Mouse (Mus musculus): ENCODE data around the gene March6. TPM values are rescaled to one million over a fixed set of nuclear protein-coding genes. Genes with fewer than 3 reads are reported as not detected.

The March6 gene
- polyA plus RNA-seq, 1 experiment from 2014 or later: 26.0 TPM

DNA sequence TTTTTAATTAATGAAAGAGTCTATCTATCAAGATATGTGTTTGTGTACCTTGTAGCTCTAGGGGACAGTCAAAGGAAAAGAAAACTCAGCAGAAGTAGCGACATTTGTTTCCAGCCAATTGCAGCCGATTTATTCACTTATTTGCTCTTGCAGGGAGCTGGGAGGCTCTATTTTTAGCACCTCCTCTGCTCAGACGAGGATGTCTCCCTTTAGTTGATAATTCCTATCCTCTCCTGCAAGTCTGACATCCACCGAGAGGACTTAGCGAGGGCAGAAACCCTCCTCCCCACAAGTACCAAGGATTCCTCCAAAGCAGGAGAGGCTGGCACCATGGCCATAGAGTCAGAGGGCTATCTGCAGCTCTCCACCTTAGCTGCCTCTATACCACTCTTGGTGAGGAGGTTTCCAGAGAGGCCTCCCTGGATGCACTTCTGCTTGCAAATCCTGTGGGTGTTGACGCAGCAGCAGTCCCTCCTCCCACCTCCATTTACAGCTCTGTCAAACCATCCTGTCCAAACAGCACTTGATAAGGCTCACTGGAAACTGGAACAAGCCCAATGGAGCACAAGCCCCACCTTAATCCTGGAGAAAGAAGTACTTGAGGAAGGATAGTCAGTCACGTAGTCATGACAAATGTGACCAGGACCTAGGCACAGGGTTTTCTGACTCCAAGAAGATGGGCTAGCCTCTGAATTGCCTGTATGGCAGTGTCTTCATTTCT, 108.0 kb downstream of the March6 start:
- WGBS: 14% methylated on average over 7 of the region's 7 CpGs
- H3K27ac ChIP-seq: peak overlapping the region; percentile 90

DNA sequence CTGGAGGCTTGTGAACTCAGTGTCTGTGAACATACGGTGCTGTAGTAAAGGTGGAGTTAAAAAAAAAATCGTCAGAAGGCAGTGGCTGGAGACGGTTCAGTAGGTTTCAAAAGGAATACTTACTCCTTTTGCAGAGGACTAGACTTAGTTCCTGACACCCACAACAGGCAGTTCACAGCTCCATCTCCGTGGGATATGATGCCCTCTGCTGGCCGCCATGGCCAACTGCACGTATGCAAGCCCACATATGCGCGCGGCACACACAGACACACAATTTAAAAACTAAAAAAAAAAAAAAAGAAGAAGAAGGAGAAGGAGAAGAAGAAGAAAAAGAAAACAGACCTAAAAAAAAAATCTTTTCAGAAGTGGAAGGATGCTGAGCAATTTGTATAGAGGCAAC, 111.8 kb downstream of the March6 start:
- H3K36me3 ChIP-seq: no peaks in the 10 kb centered on the region
- no peak overlapping the region for H3K27ac ChIP-seq
- H3K27me3 ChIP-seq: no peaks in the 10 kb centered on the region
- H3K4me3 ChIP-seq: no peak overlapping the region
- peak overlapping the region; percentile 44; the same call in 1 of the 2 replicates for H3K4me2 ChIP-seq
- WGBS: 33% methylated on average over 9 of the region's 9 CpGs
- H3K9ac ChIP-seq: no peak overlapping the region
- peaks cover 28% of the 10 kb centered on the region for H3K4me1 ChIP-seq (replicated peaks)
- no peak for ATAC-seq (replicated peaks; ENCODE audit: insufficient number of reproducible peaks, insufficient read depth, low FRiP score, low read depth)
- H3K9me3 ChIP-seq (replicated peaks): no peaks in the 10 kb centered on the region

More for the DNA sequence above, 108.0 kb downstream of the March6 start:
- Histone ChIP-seq H3K9ac (no peak overlapping the region), H3K4me1 (replicated peaks) (peaks cover 25% of the 10 kb centered on the region), H3K36me3 (no peaks in the 10 kb centered on the region), H3K4me2 (peak overlapping the region; percentile 49), H3K4me3 (no peak overlapping the region), H3K9me3 (replicated peaks) (no peaks in the 10 kb centered on the region), H3K27me3 (no peaks in the 10 kb centered on the region)
- ATAC-seq (replicated peaks; ENCODE audit: insufficient number of reproducible peaks, insufficient read depth, low FRiP score, low read depth): peak; percentile 82

DNA sequence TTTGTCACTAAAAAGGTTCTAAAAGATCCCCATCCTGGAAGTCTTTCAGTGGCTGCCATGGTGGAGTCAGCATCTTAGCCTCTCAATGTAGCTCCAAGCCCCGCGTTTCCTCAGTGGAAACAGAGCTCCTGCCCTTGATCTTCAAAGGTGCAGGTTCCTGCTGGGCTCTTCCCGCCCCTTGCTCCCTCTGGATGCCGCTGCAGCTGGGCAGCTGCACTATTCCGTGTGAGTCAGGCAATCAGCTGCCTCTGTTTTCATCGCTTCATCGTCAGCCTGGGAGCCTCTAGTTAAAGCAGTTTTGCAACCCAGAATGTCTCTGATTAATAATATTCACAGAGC, 112.2 kb downstream of the March6 start:
- no peak overlapping the region for H3K9ac ChIP-seq
- no peak overlapping the region for H3K4me3 ChIP-seq
- H3K27ac ChIP-seq: peak overlapping the region; percentile 48; the same call in 1 of the 2 replicates
- H3K9me3 ChIP-seq (replicated peaks): no peaks in the 10 kb centered on the region
- H3K4me1 ChIP-seq (replicated peaks): peaks cover 28% of the 10 kb centered on the region
- peak overlapping the region; percentile 44 for H3K4me2 ChIP-seq
- WGBS: 15% methylated on average over 7 of the region's 7 CpGs
- no peak for ATAC-seq (replicated peaks; ENCODE audit: insufficient number of reproducible peaks, insufficient read depth, low FRiP score, low read depth)
- no peaks in the 10 kb centered on the region for H3K36me3 ChIP-seq
- H3K27me3 ChIP-seq: no peaks in the 10 kb centered on the region

DNA sequence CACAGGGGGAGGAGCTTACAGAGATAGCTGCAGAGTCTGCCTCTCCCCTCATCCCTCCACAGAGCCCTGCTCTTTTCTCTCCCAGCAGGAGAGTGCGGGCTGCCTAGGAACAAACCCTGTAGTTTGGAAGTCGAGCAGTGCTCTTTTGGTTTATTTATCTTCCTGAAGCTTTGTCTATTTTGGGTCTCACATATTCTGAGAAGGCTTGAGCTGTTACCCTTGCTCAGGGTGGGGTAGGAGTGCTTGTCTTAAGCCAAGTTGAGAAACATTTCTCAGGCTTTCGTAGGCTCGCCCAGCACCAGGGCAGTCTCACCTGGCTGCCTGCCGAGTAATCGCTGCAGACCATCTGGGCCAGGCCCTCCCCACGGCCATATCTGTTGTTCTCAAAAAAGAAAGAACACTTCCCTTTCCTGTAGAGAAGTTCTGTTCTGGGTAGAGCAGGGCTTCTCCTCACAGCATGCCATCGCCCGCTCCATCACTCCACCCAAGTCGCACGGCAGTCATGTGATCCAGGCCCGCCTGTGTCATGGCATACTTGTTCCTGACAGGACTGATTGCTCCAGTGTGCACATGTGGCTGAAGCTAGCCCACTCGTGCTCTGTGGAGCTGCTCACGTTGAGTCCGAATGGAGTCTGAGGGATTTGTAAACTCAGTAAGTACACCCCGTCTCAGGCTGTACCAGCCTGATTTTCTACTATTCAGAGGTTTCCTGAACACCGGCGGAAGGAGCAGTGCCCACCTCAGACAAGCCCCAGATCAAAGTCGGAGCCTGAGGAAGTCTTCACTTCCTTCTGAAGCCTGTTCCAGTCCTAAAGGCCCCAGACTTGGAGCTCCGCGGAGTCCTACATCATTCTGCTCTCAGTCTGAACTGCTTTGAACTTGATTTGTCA, 112.8 kb downstream of the March6 start:
- peak; percentile 44 for ATAC-seq (replicated peaks; ENCODE audit: insufficient number of reproducible peaks, insufficient read depth, low FRiP score, low read depth)

DNA sequence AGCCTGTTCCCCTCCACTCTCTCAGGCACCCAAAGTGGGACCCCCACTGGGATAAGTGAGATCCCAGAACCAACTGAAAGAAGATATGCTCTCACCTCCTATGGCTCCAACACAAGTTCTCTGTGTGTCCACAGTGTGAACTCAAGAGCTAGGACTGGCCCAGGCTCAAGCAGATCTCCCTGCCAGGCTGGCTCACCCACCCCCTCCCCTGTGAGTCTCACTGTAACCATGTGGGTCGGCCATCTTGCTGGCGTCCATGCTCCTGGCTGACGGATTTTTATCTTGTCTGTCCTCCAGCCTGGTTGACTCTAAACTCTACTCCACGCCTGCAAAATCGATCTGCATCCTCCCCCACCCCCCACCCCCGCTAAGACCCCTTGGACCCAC, 113.5 kb downstream of the March6 start:
- Histone ChIP-seq H3K9me3 (replicated peaks) (no peaks in the 10 kb centered on the region), H3K27me3 (no peaks in the 10 kb centered on the region), H3K36me3 (no peaks in the 10 kb centered on the region), H3K4me1 (replicated peaks) (peaks cover 23% of the 10 kb centered on the region), H3K27ac (peak overlapping the region; percentile 48), H3K4me2 (peak overlapping the region; percentile 44; the same call in 1 of the 2 replicates), H3K4me3 (peak overlapping the region; percentile 19; the same call in 1 of the 2 replicates), H3K9ac (no peak overlapping the region)
- ATAC-seq (replicated peaks; ENCODE audit: insufficient number of reproducible peaks, insufficient read depth, low FRiP score, low read depth): 0 out of 2 replicates have a peak, but pooled peaks have one; percentile 10
- WGBS: 53% methylated on average over 6 of the region's 6 CpGs

More for the DNA sequence above, 112.8 kb downstream of the March6 start:
- Histone ChIP-seq H3K27me3 (no peaks in the 10 kb centered on the region), H3K27ac (peak overlapping the region; percentile 48), H3K4me1 (replicated peaks) (peaks cover 28% of the 10 kb centered on the region), H3K9ac (no peak overlapping the region), H3K4me2 (peak overlapping the region; percentile 44), H3K36me3 (no peaks in the 10 kb centered on the region), H3K4me3 (peak overlapping the region; percentile 19), H3K9me3 (replicated peaks) (no peaks in the 10 kb centered on the region)
- WGBS: 35% methylated on average over 21 of the region's 21 CpGs

DNA sequence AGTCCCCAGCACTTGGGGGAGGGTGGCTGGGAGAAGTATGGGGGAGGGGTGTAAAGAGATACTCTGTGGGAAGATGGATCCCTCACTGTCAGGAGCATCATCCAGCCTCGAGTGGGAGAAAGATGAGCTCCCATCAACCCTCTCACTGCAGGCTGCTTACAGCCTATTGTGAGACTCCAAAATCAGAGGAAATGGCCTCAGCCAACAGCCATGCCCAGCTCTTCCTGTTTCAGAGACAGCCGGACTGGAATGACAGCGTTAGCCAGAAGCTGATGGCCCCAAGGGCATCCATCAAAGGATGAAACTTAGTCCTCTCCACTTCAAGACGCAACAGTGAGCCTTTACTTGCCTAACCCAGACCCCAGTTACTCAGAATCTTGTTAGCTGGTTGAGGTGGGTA, 115.7 kb downstream of the March6 start:
- H3K4me2 ChIP-seq: no peak overlapping the region
- H3K4me1 ChIP-seq (replicated peaks): peaks cover 17% of the 10 kb centered on the region
- 52% methylated on average over 4 of the region's 4 CpGs for WGBS
- H3K4me3 ChIP-seq: no peak overlapping the region
- no peak for ATAC-seq (replicated peaks; ENCODE audit: insufficient number of reproducible peaks, insufficient read depth, low FRiP score, low read depth)
- no peak overlapping the region for H3K27ac ChIP-seq
- H3K36me3 ChIP-seq: no peaks in the 10 kb centered on the region
- no peaks in the 10 kb centered on the region for H3K9me3 ChIP-seq (replicated peaks)
- no peaks in the 10 kb centered on the region for H3K27me3 ChIP-seq
- H3K9ac ChIP-seq: no peak overlapping the region

DNA sequence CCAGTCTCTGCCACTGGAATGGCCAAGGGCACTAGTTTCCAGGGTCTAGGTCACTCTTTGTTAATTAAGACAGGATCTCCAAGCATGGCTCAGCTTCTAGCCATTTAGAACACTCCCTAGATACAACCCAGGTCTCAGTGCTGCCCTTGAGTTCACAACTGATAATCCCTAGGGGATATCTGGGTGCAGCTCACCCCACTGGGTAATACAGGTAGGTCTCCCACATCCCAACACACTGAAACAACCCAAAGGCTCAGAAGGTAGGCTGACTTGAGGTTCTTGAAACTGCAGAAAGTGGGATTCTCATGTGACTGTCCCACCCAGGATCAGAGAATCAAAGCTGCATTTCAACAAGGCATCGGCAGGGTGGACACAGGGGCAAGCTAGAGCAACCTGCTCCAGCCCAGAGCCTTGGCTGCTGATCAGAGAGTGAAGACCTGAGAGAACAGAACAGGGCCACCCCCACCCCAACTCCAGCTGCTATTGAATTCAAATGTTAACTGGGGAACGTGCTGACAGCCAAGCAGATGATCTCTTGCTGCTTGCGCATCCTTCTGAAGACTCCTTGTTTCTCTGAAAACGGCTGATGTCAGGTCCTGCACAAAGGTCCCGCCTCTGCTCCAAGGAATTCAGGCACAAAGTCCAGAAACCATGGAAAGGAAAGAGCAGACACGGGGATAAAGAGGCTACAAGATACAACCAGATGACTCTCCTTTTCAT, 116.5 kb downstream of the March6 start:
- H3K27ac ChIP-seq: no peak overlapping the region

DNA sequence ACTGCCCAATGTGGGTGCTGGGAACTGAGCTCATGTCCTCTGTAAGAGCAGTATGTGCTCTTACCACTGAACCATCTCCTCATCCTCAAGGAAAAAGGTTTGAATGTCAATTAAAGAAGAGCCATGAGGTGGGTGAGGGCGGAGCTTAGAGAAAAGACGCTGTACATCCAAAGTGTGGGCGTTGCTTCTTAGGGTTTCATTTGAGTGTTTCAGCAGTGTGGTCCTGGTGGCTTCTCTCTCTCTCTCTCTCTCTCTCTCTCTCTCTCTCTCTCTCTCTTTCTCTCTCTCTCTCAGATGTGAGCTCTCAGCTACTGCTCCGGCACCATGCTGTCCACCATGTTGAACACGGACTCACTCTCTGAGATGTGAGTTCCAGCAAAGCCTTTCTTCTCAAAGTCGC, 117.2 kb downstream of the March6 start:
- no peaks in the 10 kb centered on the region for H3K9me3 ChIP-seq (replicated peaks)
- WGBS: 83% methylated on average over 6 of the region's 6 CpGs
- H3K4me2 ChIP-seq: no peak overlapping the region
- H3K4me1 ChIP-seq (replicated peaks): peaks cover 15% of the 10 kb centered on the region
- H3K4me3 ChIP-seq: no peak overlapping the region
- no peak overlapping the region for H3K9ac ChIP-seq
- ATAC-seq (replicated peaks; ENCODE audit: insufficient number of reproducible peaks, insufficient read depth, low FRiP score, low read depth): no peak
- no peaks in the 10 kb centered on the region for H3K36me3 ChIP-seq
- H3K27me3 ChIP-seq: no peaks in the 10 kb centered on the region
- H3K27ac ChIP-seq: no peak overlapping the region

More for the DNA sequence above, 116.5 kb downstream of the March6 start:
- H3K36me3 ChIP-seq: no peaks in the 10 kb centered on the region
- H3K9me3 ChIP-seq (replicated peaks): no peaks in the 10 kb centered on the region
- H3K27me3 ChIP-seq: no peaks in the 10 kb centered on the region
- no peak overlapping the region for H3K4me2 ChIP-seq
- ATAC-seq (replicated peaks; ENCODE audit: insufficient number of reproducible peaks, insufficient read depth, low FRiP score, low read depth): no peak
- H3K4me3 ChIP-seq: no peak overlapping the region
- WGBS: 55% methylated on average over 6 of the region's 6 CpGs
- H3K4me1 ChIP-seq (replicated peaks): peaks cover 17% of the 10 kb centered on the region
- H3K9ac ChIP-seq: no peak overlapping the region

DNA sequence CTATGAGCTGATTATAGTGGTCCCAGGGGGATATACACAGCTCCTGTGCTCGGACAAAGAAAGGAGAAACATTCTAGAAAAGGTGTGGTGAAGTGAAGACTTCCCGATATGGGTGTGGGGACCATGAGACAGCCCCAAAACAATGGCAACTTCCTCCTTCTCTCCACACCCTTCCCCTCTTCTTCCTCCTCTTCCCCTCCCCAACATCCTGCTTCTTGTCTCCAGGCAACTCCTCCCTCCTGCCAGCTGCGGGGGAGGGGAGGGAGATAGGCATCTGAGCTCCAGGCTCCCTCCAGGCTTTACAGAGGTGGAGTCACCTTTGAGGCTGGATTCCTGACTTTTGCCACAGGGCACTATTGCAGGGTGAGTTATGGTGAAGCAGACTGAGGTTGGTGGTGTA, 117.9 kb downstream of the March6 start:
- no peak overlapping the region for H3K4me3 ChIP-seq
- WGBS: 35% methylated on average over 3 of the region's 3 CpGs
- ATAC-seq (replicated peaks; ENCODE audit: insufficient number of reproducible peaks, insufficient read depth, low FRiP score, low read depth): no peak

DNA sequence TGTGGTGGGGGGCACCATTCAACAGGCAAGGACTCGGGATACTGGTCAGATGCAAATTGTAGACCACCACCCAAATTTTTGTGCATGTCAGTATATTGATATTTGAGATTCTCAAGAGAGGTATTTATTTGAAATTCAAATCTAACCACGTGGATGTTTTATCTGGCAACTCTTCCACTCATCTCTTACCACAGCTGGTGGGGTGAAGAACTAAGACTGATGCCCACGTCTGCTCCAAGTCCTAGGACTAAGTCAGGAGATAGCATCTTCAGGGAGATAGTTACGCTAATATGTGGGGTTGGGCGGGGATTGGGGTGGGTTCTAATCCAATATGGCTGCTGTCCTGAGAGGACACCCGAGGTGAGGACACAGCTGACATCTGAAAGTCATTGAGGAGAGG, 118.4 kb downstream of the March6 start:
- Histone ChIP-seq H3K27ac (no peak overlapping the region), H3K9me3 (replicated peaks) (no peaks in the 10 kb centered on the region), H3K4me2 (no peak overlapping the region), H3K36me3 (no peaks in the 10 kb centered on the region), H3K4me1 (replicated peaks) (peaks cover 6% of the 10 kb centered on the region; the same call in 1 of the 2 replicates), H3K9ac (no peak overlapping the region), H3K27me3 (no peaks in the 10 kb centered on the region), H3K4me3 (no peak overlapping the region)
- ATAC-seq (replicated peaks; ENCODE audit: insufficient number of reproducible peaks, insufficient read depth, low FRiP score, low read depth): no peak
- 79% methylated on average over 6 of the region's 6 CpGs for WGBS

More for the DNA sequence above, 117.9 kb downstream of the March6 start:
- H3K27ac ChIP-seq: no peak overlapping the region
- H3K9ac ChIP-seq: no peak overlapping the region
- no peaks in the 10 kb centered on the region for H3K9me3 ChIP-seq (replicated peaks)
- H3K36me3 ChIP-seq: no peaks in the 10 kb centered on the region
- no peak overlapping the region for H3K4me2 ChIP-seq
- peaks cover 8% of the 10 kb centered on the region for H3K4me1 ChIP-seq (replicated peaks)
- no peaks in the 10 kb centered on the region for H3K27me3 ChIP-seq

DNA sequence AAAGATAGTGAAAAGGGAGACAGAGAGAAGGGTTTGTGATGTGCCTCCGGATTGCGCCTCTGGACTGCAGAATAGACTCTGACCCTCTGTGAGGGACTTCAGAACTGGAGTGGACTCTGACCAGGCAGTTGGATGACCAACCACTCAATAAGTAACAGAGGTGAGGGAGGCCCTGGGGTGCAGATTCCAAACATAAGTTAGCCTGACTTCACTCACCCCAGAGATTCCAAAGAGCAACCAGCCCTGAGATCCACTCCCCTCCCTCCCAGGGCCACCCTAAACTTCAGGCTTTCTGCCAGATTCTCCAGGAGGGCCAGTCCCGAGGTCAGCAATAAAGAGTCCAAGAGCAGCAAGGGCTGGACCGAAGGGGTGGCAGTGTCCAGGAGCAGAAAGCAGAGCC, 123.4 kb downstream of the March6 start:
- no peak for ATAC-seq (replicated peaks; ENCODE audit: insufficient number of reproducible peaks, insufficient read depth, low FRiP score, low read depth)
- Histone ChIP-seq H3K27me3 (no peaks in the 10 kb centered on the region), H3K9ac (no peak overlapping the region), H3K4me1 (replicated peaks) (peaks cover 4% of the 10 kb centered on the region; the same call in 1 of the 2 replicates), H3K27ac (no peak overlapping the region), H3K4me2 (no peak overlapping the region), H3K4me3 (no peak overlapping the region), H3K36me3 (no peaks in the 10 kb centered on the region), H3K9me3 (replicated peaks) (no peaks in the 10 kb centered on the region)
- WGBS: 60% methylated on average over 4 of the region's 4 CpGs
